Mouse (Mus musculus) urinary bladder, postnatal 0 days (tissue): ENCODE results near the gene Rtn4rl1. TPM values are rescaled to one million over a fixed set of nuclear protein-coding genes. Genes with fewer than 3 reads are reported as not detected.

ENCODE experiments used
- microRNA counts: library from miRNA; unstranded; fragments of <30 nt; microRNA quantifications from one replicate; lab custom pipeline; 2016
- microRNA-seq: library from miRNA; unstranded; fragments of <30 nt; microRNA quantifications from one replicate; pipeline ENCODE4, GENCODE M21; 2016
- polyA plus RNA-seq: library from polyadenylated mRNA; unstranded; fragments of >200 nt; fragmentation: Nextera tagmentation; extraction: Ambion mirVana; gene quantifications from 2 replicates; pipeline ENCODE4 v1.2.1, GENCODE M21; 2015

Rtn4rl1 gene
- polyA plus RNA-seq, result 17.9 and 18.6 TPM in 2 replicates

DNA sequence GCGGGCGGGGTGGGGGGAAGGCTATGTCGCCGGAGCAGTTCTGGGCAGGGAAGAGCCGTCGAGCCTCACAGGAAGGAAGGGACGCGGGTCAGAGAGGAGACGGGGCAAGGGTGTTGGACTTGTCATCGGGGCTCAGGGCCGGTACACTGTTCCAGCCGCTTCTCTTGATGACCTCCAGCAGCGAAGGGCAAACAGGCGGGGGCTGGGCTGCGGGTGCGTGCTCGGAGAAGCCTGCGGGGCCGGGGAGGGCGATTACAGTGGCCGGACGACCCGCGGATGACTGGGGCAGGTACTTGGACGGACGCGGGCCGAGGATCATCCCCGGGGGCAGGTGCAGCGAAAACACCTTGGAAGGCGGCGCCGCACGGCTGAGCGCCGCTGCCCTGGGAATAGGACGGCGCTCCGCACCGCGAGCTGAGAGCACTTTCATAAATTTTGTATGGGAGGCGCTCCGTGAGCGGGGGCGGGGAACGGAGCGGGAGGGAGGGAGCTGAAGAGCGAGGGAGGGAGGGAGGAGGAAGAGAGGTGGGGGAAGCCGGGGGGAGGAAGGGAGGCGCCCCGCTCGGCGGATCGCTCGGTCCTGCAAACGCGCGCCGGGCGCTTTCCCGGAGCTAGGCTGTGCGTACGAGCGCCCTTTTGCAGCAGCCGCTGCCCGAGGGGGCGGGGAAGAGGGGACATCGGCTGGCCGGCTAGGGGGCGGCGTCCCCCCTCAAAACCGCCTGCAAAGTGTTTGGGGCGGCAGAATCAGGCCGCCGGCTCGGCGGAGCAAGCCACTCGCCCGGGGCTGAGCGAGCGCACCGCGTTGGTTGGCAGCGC is at the start of gene Rtn4rl1:
TSS of gene Rtn4rl1 (plus strand) at position 528 of the 816 bp plus-strand sequence.

DNA sequence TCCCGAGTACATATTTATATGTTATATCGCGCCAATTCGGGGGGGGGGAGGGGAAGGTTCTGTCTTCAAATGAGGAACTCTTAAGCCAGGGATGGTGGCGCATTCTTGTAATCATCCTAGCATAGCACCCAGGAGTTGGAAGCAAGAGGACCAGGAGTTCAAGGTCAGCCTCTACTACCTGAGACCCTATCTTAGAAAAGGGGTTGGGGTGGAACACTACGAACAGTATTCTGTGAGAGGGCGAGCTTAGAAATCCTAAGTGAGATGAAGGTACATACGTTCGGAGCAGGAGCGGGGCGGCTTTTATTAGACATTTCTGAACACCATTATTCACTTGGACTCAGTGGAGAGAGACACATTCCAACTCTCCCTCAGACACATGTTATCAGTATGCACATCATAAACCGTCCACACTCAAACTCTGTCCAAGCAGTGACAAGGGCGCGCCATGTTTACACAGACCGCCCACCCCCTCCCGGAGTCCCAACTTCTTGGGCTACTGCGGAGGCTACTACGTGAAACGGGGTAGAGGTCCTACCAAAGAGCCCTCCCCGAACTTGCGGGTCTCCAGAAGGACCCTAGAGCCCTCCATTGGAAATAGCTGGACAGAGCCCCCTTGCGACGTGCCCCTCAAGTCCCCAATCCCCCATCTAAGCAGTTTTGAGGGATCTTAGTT is 24.0 kb upstream of the Rtn4rl1 start, which contains the start of gene Hic1:
TSS of gene Hic1 (minus strand) at position 115 of the 676 bp plus-strand sequence.

DNA sequence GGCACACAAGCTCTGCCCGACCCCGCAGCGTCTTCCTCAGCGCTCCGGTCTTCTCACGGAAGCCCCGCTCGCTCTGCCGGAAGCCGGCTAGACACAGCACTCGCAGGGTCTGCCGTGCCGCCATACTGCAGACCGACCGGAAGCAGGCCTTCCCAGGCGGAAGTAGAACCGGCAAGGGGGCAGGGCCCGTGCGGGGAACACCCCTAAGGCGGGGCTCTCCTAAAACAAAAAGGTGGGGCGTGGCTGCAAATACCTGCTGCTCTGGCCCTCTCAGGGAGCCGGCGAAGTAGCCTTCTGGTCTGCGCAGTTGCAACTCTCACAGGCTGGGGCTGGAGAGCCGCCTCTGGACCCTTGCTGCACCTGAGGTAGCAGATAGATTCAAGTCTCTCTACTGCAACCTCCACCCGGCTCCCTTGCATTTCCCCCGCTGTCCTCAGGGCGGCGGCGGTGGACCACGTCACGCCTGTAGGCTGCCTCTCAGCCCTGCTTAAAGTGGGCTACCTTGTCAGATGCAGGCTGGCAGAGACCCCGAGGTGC is 14.8 kb upstream of the Rtn4rl1 start, which contains the start of gene Ovca2:
TSS of gene Ovca2 (minus strand) at position 164 of the 537 bp plus-strand sequence.

DNA sequence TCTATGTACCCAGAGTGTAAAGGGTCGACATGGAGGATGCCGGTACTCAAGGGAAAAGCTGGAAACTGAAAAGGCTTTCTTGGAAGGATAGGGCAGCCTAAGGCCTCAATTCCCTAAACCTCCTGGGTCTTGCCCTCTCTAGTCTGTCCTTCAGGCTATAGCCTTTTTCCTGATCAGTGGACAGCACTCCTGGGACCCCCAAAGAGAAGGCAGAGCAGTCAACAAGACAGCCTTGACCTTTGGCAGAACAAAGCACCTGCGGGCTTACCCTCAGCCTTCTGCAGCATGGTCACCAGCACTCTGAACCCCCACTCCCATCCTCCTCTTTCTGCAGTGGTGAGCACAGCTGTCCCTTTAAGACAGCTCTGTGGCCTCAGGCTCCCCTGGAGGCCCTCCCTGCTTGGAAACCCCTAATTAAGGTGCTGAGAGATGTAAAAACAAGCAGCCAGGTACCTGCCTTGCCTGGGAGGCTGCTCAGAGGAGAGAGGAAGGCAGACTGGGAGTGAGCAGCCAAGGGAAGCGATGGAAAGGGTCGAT is 2.6 kb upstream of the Rtn4rl1 start, which contains the start of gene Dph1:
TSS of gene Dph1 (minus strand) at position 337 of the 537 bp plus-strand sequence.

MicroRNAs within 50 kb of the gene (microRNA counts, 519-probe panel; counts per million panel counts)
- microRNA mmu-miR-132 (lab: Ali Mortazavi, UCI), result 3,445 counts per million, percentile 57 among the panel's probes with 10 or more counts
- 392 counts per million, percentile 1 among the panel's probes with 10 or more counts for microRNA mmu-miR-212 (lab: Ali Mortazavi, UCI)

Small RNA genes within 50 kb of the gene (microRNA-seq; reads per million reads assigned to microRNA genes)
- gene Mir132 (312 reads per million, percentile 60 among the genes with 10 or more reads in this experiment), gene Mir212 (28.4 reads per million, percentile 31 among the genes with 10 or more reads in this experiment)

Other genes with a start within 250 kb of the Rtn4rl1 start
- 8.1 and 10.2 TPM in 2 replicates for gene Hic1, start 24.3 kb upstream of the Rtn4rl1 start, polyA plus RNA-seq
- 14.8 and 15.7 TPM in 2 replicates for gene Ovca2, start 14.9 kb upstream of the Rtn4rl1 start, polyA plus RNA-seq
- gene Dph1, start 2.5 kb upstream of the Rtn4rl1 start, polyA plus RNA-seq, result 15.7 and 16.8 TPM in 2 replicates
- gene Rpa1, start 154.5 kb downstream of the Rtn4rl1 start, polyA plus RNA-seq, result 95.4 and 102 TPM in 2 replicates
- 11.2 and 11.3 TPM in 2 replicates for gene Smyd4, start 154.7 kb downstream of the Rtn4rl1 start, polyA plus RNA-seq
- gene Serpinf1, start 228.9 kb downstream of the Rtn4rl1 start, polyA plus RNA-seq, result 168 and 180 TPM in 2 replicates
- gene Serpinf2, start 245.8 kb downstream of the Rtn4rl1 start, polyA plus RNA-seq, result 0.21 and 0.57 TPM in 2 replicates